Comparison of ENCODE assay signal across 35 mouse cellular contexts in genomic region chrX:18166961-18167360, GRCm38 (mm10). TPM values are rescaled to one million over a fixed set of nuclear protein-coding genes. Genes with fewer than 3 reads are reported as not detected.
DNase-seq lines count a peak whose midpoint lies in the region; ATAC-seq and TF ChIP-seq lines count a peak whose summit lies in the region.
"Had no signal": no experiment of that assay in that cellular context is flagged by ENCODE, and none has a peak within 500 bp of the region (broad histone marks: within the 10 kb centered on the region; RNA-seq: fewer than 3 reads in every experiment).

No protein-coding gene starts in this region.

- 0 out of 2 replicates have a peak overlapping the region, but pooled peaks have one; percentile 20 for H3K27ac ChIP-seq in liver, embryonic 12.5 days
- no peak overlapping the region for H3K27ac ChIP-seq in liver, embryonic 11.5 days (ENCODE audit: low read depth, low read length)
- no peak overlapping the region for H3K27ac ChIP-seq in liver, postnatal 0 days (ENCODE audit: low read depth)
- no peak overlapping the region for H3K27ac ChIP-seq in midbrain, postnatal 0 days (ENCODE audit: low read depth, low read length)
- H3K27ac ChIP-seq: embryonic facial prominence, embryonic 15.5 days; forebrain, embryonic 10.5 days; heart, adult 2 months; heart, embryonic 15.5 days; hindbrain, embryonic 14.5 days; intestine, embryonic 15.5 days; layer of hippocampus, adult 2 months; limb, embryonic 12.5 days; stomach, embryonic 15.5 days had no signal

- no peaks in the 10 kb centered on the region for H3K9me3 ChIP-seq in liver, embryonic 12.5 days (replicated peaks)
- H3K9me3 ChIP-seq in liver, embryonic 11.5 days (ENCODE audit: control insufficient read depth, low read length) = no peaks in the 10 kb centered on the region
- no peaks in the 10 kb centered on the region for H3K9me3 ChIP-seq in liver, postnatal 0 days (ENCODE audit: low read length)
- no peaks in the 10 kb centered on the region for H3K9me3 ChIP-seq in midbrain, postnatal 0 days (ENCODE audit: low read length)
- H3K9me3 ChIP-seq: embryonic facial prominence, embryonic 15.5 days; forebrain, embryonic 10.5 days; heart, embryonic 15.5 days; intestine, embryonic 15.5 days; limb, embryonic 12.5 days; stomach, embryonic 15.5 days had no signal

- H3K36me3 ChIP-seq in liver, embryonic 12.5 days = no peaks in the 10 kb centered on the region
- H3K36me3 ChIP-seq in liver, embryonic 11.5 days (ENCODE audit: control insufficient read depth, insufficient read depth, low read length) = no peaks in the 10 kb centered on the region
- no peaks in the 10 kb centered on the region for H3K36me3 ChIP-seq in liver, postnatal 0 days (replicated peaks; ENCODE audit: insufficient read depth, low read length)
- H3K36me3 ChIP-seq in midbrain, postnatal 0 days (ENCODE audit: insufficient read depth, low read length) = no peaks in the 10 kb centered on the region
- H3K36me3 ChIP-seq: embryonic facial prominence, embryonic 15.5 days; heart, embryonic 15.5 days; intestine, embryonic 15.5 days; limb, embryonic 12.5 days; stomach, embryonic 15.5 days had no signal

- peaks cover 9% of the 10 kb centered on the region; the same call in 1 of the 2 replicates for H3K4me1 ChIP-seq in liver, embryonic 12.5 days
- H3K4me1 ChIP-seq in liver, embryonic 11.5 days (replicated peaks; ENCODE audit: control insufficient read depth, insufficient read depth, low read length) = no peaks in the 10 kb centered on the region
- H3K4me1 ChIP-seq in liver, postnatal 0 days (ENCODE audit: insufficient read depth) = peaks cover 2% of the 10 kb centered on the region; the same call in 1 of the 2 replicates
- H3K4me1 ChIP-seq in midbrain, postnatal 0 days (ENCODE audit: insufficient read depth, low read length) = no peaks in the 10 kb centered on the region
- H3K4me1 ChIP-seq: embryonic facial prominence, embryonic 15.5 days; forebrain, embryonic 10.5 days; heart, embryonic 15.5 days; intestine, embryonic 15.5 days; limb, embryonic 12.5 days; stomach, embryonic 15.5 days had no signal

- H3K27me3 ChIP-seq in liver, embryonic 12.5 days (replicated peaks) = no peaks in the 10 kb centered on the region
- no peaks in the 10 kb centered on the region for H3K27me3 ChIP-seq in liver, embryonic 11.5 days (replicated peaks; ENCODE audit: control insufficient read depth, insufficient read depth, low read length)
- H3K27me3 ChIP-seq in liver, postnatal 0 days (ENCODE audit: insufficient read depth, low read length) = no peaks in the 10 kb centered on the region
- no peaks in the 10 kb centered on the region for H3K27me3 ChIP-seq in midbrain, postnatal 0 days (ENCODE audit: insufficient read depth, low read length)
- H3K27me3 ChIP-seq: embryonic facial prominence, embryonic 15.5 days; heart, embryonic 15.5 days; intestine, embryonic 15.5 days; limb, embryonic 12.5 days; Patski; stomach, embryonic 15.5 days had no signal

- H3K4me3 ChIP-seq in liver, embryonic 12.5 days = no peak overlapping the region
- H3K4me3 ChIP-seq in liver, embryonic 11.5 days (ENCODE audit: low read depth, low read length) = no peak overlapping the region
- H3K4me3 ChIP-seq in liver, postnatal 0 days (ENCODE audit: low read depth, low read length) = no peak overlapping the region
- H3K4me3 ChIP-seq in midbrain, postnatal 0 days (ENCODE audit: low read depth, low read length) = no peak overlapping the region
- H3K4me3 ChIP-seq: embryonic facial prominence, embryonic 15.5 days; forebrain, embryonic 10.5 days; heart, adult 2 months; heart, embryonic 15.5 days; intestine, embryonic 15.5 days; layer of hippocampus, adult 2 months; limb, embryonic 12.5 days; stomach, embryonic 15.5 days had no signal

- 73% methylated on average over 3 of the region's 3 CpGs for WGBS in liver, embryonic 12.5 days (ENCODE audit: insufficient replicate concordance)
- 80% methylated on average over 3 of the region's 3 CpGs for WGBS in liver, embryonic 11.5 days
- 64% methylated on average over 3 of the region's 3 CpGs for WGBS in liver, postnatal 0 days (ENCODE audit: insufficient replicate concordance)
- 79% methylated on average over 3 of the region's 3 CpGs for WGBS in midbrain, postnatal 0 days

- peak overlapping the region; percentile 12; the same call in 1 of the 2 replicates for H3K9ac ChIP-seq in liver, embryonic 12.5 days
- no peak overlapping the region for H3K9ac ChIP-seq in liver, embryonic 11.5 days (ENCODE audit: low read depth, low read length)
- H3K9ac ChIP-seq in liver, postnatal 0 days (replicated peaks) = no peak overlapping the region
- H3K9ac ChIP-seq in midbrain, postnatal 0 days (replicated peaks; ENCODE audit: low read length, poor library complexity, severe bottlenecking) = no peak overlapping the region
- H3K9ac ChIP-seq: embryonic facial prominence, embryonic 15.5 days; heart, embryonic 15.5 days; hindbrain, embryonic 14.5 days; intestine, embryonic 15.5 days; limb, embryonic 12.5 days; stomach, embryonic 15.5 days had no signal

- no peak for ATAC-seq in liver, embryonic 12.5 days
- no peak for ATAC-seq in liver, embryonic 11.5 days (replicated peaks; ENCODE audit: low FRiP score)
- ATAC-seq in liver, postnatal 0 days = no peak
- ATAC-seq in frontal cortex, adult (ENCODE audit: low TSS enrichment) = no peak
- no peak for ATAC-seq in midbrain, postnatal 0 days (ENCODE audit: low FRiP score)
- ATAC-seq: forebrain, embryonic 16.5 days; intestine, embryonic 15.5 days; Patski had no signal

- H3K4me2 ChIP-seq in liver, embryonic 12.5 days = peak overlapping the region; percentile 27
- no peak overlapping the region for H3K4me2 ChIP-seq in liver, embryonic 11.5 days
- 0 out of 2 replicates have a peak overlapping the region, but pooled peaks have one; percentile 35 for H3K4me2 ChIP-seq in liver, postnatal 0 days (ENCODE audit: low read depth, low read length)
- H3K4me2 ChIP-seq in midbrain, postnatal 0 days (ENCODE audit: low read depth, low read length, poor library complexity, severe bottlenecking) = no peak overlapping the region
- H3K4me2 ChIP-seq: embryonic facial prominence, embryonic 15.5 days; heart, embryonic 15.5 days; hindbrain, embryonic 14.5 days; intestine, embryonic 15.5 days; limb, embryonic 12.5 days; stomach, embryonic 15.5 days had no signal

- no peak for TF ChIP-seq CTCF in liver, postnatal 0 days (IDR thresholded peaks at IDR 0.05; ENCODE audit: low read depth)
- TF ChIP-seq CTCF in midbrain, postnatal 0 days (IDR thresholded peaks at IDR 0.05) = no peak

- DNase-seq in liver, embryonic 11.5 days (ENCODE audit: low spot score) = no peak
- DNase-seq in 416B (ENCODE audit: low read depth) (peak; percentile 62), adipocyte (ENCODE audit: low spot score) (peak; percentile 37)
- DNase-seq in liver, postnatal 0 days = no peak
- no peak for DNase-seq in midbrain, postnatal 0 days (ENCODE audit: low spot score)
- DNase-seq: adrenal gland, adult 2 months; cerebellum, adult 2 months; cerebellum, postnatal 36 days; embryo, embryonic 11 days; gastrocnemius, postnatal 36 days; heart, adult 2 months; heart, postnatal 36 days; kidney, adult 8-10 months; kidney, postnatal 14 days; lung, adult 18-20 months; lung, postnatal 14 days; midbrain, embryonic 14.5 days; thymus, postnatal 25 days had no signal

- no peak for TF ChIP-seq EP300 in liver, postnatal 0 days (IDR thresholded peaks at IDR 0.05; ENCODE audit: low read depth)

RNA-seq across cellular contexts. Expression of gene Kdm6a, which starts 4.6 kb away (rescaled TPM):
- polyA plus RNA-seq in liver, embryonic 12.5 days (2016; fragmentation: Nextera tagmentation; extraction: Ambion mirVana) = 20.5 TPM in 2 replicates
- polyA plus RNA-seq in liver, embryonic 11.5 days (2014; fragmentation: Nextera tagmentation; extraction: Ambion mirVana) = 22.8 and 25.5 TPM in 2 replicates
- 9.2 and 9.4 TPM in 2 replicates for polyA plus RNA-seq in liver, postnatal 0 days (2015; fragmentation: Nextera tagmentation; extraction: Ambion mirVana)
- 39.0 and 58.4 TPM in 2 replicates for total RNA-seq in midbrain, postnatal 0 days (2014; rRNA removed)
- 9.6 and 17.2 TPM in 2 replicates for polyA plus RNA-seq in midbrain, postnatal 0 days (2015; fragmentation: Nextera tagmentation; extraction: Ambion mirVana)

RNA-seq across cellular contexts. Expression of gene Dusp21, which starts 21.3 kb away (rescaled TPM):
- not detected in 2 replicates for polyA plus RNA-seq in liver, embryonic 12.5 days (2016; fragmentation: Nextera tagmentation; extraction: Ambion mirVana)
- not detected in 2 replicates for polyA plus RNA-seq in liver, embryonic 11.5 days (2014; fragmentation: Nextera tagmentation; extraction: Ambion mirVana)
- not detected in 2 replicates for polyA plus RNA-seq in liver, postnatal 0 days (2015; fragmentation: Nextera tagmentation; extraction: Ambion mirVana)
- total RNA-seq in midbrain, postnatal 0 days (2014; rRNA removed) = not detected in 2 replicates
- polyA plus RNA-seq in midbrain, postnatal 0 days (2015; fragmentation: Nextera tagmentation; extraction: Ambion mirVana) = not detected in 2 replicates
- total RNA-seq: adrenal gland, adult 2 months; adrenal gland, postnatal 4 days; gastrocnemius, postnatal 36 days; heart, adult 2 months; heart, postnatal 36 days; layer of hippocampus, adult 2 months; layer of hippocampus, postnatal 25 days; left cerebral cortex, postnatal 10 days; megakaryocyte-erythroid progenitor cell, adult 5-6 weeks; neutrophil, adult 5-6 weeks had no signal
- polyA plus RNA-seq: adrenal gland, adult 2 months; cerebellum, adult 2 months; embryonic facial prominence, embryonic 15.5 days; forebrain, embryonic 10.5 days; forebrain, embryonic 16.5 days; heart, adult 2 months; heart, embryonic 15.5 days; hindbrain, embryonic 14.5 days; intestine, embryonic 15.5 days; limb, embryonic 12.5 days; midbrain, embryonic 14.5 days; Patski; stomach, embryonic 15.5 days had no signal

Comparison
In these comparisons a context has a peak if more than half of its experiments do, and no peak if none do; other contexts are left out.
1. H3K4me2 ChIP-seq: peak in liver, embryonic 12.5 days (single experiment) and liver, postnatal 0 days (single experiment); none in liver, embryonic 11.5 days (single experiment) and midbrain, postnatal 0 days (single experiment).
2. DNase-seq: peak in 416B (single experiment) and adipocyte (single experiment); none in liver, embryonic 11.5 days (single experiment), liver, postnatal 0 days (single experiment) and midbrain, postnatal 0 days (single experiment).